Mouse (Mus musculus) 416B (cell line): Measurements from ENCODE around the gene Fzr1.
A peak's percentile ranks its signal among the peaks of the same experiment; 100 is the strongest.

Source experiments
- DNase-seq: peaks from one replicate; pipeline ENCODE4 v3.0.0; 2011; ENCODE audit warnings: low read depth

The Fzr1 gene

GRCm38 (mm10) chr10:81382039-81382438, 3.7 kb upstream of the Fzr1 start:
- peak; percentile 100 for DNase-seq

GRCm38 (mm10) chr10:81379809-81380378, 1.6 kb upstream of the Fzr1 start:
- peak; percentile 55 for DNase-seq

- DNase-seq = no peak
These were observed 852 bp upstream of the Fzr1 start for GRCm38 (mm10) chr10:81379183-81379553.

DNA sequence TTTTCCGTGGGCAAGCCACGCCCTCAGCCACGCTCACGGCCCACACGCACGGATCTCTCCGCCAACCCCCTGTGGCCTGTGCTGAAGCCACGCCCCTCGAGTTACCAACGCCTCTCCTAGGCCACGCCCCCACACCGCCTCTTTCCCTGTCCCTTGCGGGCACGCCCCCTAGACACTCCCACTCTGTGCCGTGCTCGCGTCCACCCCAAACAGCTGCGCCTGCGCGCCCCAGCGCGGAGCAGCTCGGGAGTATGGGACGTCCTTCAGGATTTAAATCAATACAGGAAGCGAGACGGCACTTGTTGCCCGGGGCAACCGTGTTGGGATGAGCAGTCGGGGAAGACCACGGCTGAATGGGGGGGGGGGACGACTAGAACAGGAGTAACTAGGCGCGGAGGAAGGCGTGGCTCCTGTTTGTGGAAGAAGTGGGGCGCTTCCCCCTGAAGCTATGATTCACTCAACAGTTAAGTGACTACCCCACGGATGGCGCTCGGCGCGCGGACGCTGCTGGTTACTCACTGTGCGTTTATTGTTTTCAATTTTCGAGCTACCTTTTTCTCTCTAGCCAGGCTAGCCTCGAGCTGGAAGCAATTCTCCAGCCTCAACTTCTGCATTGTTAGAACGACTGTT, 352 bp upstream of the Fzr1 start:
- DNase-seq = peak; percentile 100

- no peak for DNase-seq
These were observed 1.0 kb downstream of the Fzr1 start for GRCm38 (mm10) chr10:81377362-81377664.

- peak; percentile 82 for DNase-seq
These were observed 1.6 kb downstream of the Fzr1 start for GRCm38 (mm10) chr10:81376561-81377361.

DNA sequence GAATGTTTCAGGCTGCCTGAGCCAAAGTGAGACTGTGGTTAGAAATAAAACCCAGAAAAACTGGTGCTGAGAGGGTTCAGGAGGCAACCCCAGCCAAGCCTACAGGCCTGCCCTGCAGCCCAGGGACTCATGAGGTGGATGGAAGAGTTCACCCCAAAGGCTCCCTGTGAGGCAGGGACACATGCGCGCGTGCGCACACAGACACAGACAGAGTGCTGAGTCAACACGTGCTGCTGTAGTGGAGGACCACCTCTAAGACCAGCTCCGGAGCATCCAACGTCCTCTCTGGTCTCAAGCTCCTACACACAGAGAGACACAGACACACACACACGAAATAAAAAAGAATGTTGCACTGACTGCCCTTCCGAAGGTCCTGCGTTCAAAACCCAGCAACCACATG, 3.0 kb downstream of the Fzr1 start:
- no peak for DNase-seq

GRCm38 (mm10) chr10:81367207-81367495, 11.2 kb downstream of the Fzr1 start:
- no peak for DNase-seq

DNA sequence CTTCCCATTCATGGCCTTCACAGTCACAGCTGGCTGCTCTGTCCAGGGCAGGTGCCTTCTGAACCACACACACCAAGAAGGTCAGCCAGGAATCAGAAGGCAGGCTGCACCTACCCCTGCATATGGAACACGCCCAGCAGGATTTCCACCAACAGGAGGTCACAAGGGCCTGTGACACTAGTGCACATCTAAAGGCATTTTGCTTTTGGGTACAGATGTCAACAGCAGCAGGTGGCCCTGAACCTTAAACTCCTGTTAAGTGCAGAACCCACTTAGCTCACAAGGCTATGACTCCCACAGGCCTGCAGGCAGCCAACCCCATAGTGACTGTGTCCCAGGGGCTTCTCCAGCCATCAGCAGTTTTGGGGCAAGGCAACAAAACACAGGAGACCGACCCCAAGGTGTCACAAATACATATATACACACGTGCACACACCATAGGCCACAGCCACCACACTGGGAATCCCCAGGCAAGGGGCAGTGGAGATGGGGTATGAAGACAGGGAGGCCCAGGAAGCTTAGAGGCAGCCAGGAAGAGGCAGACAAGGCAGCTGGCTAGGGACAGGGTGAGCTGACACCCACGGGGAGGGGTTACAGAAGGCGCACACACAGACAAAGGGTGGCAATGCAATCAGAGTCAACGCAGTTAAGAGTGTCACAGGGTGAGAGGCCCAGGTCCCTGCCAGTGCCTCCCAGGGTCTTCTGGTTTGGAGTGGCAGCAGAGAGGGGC, 11.7 kb downstream of the Fzr1 start:
- DNase-seq = peak; percentile 26

DNA sequence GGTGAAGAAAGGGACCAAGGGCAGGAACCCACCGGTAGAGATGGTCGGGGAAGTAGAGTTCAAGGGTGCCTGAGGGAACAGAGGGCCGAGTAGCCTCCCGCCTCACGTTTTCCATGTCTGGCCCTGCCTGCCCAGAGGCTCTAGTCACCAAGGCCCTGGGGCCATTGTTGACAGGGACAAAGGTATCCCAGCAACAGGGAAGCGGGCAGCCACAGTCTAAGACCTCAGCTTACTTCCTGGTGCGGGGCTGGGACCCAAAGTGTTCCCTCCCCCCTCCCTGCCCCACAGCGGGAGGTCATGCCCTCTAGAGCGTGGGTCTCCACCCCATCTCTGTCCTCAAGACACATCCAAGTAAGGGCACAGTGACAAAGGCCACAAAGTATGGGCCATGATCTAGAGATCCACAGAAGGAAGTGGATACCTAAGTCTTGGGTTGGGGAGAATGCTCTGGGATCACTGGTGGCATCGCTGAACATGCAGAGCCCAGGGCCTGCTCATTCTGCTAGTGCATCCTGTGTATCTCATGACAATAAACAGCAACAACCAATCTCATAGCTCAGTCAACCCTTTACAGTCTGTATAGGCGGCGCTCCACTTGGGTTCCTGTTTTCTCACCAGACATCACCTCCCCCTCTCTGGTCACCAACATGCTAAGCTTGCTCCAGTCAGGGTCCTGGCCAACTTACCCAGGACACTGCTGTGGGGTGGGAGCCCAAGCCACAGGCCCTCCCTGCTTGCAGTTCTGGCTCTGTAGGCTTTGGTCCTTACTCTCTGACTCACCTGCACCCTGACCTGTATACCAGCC, 12.4 kb downstream of the Fzr1 start, which contains the start of gene 4930404N11Rik:
4930404N11Rik (minus strand) TSS at position 145 of the 805 bp plus-strand sequence.
- peak; percentile 59 for DNase-seq

DNA sequence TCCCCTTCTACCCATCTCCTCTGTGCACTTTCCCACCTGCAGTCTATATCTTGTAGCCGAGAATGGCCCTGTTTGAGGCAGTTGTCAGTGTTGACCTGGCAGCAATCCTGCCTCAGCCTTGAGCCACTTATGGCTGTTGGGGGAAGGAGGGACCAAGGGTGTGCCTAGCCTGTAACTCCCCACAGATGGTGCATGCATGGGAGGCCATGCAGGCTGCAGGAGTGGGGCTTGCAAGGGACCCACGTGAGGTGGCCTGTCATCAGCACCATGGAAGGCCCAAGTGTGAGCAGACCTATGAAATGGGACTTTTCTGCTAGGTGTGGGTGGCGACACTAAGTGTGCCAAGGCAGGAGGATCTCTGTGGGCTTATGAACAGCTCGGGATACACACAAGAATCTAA, 13.2 kb downstream of the Fzr1 start:
- DNase-seq = peak; percentile 21

DNA sequence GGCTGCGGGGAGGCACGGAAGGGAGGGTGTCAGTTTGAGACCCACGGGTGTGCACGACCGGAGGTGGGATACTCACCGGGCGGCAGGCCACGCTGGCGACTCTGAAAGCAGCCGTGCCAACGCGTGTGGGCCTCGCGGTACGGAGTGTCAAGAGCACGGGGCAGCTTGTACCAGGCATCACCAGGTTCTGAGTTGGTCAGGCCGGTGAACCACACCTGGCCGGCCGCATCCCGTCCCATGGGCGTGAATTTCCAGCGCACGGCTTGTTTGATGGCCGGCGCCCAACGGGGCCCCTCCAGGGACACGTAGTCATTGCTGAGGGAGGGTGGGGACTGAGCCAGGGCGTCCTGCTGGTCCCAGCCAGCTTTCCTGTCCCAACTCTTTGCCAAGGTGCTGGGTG, 13.7 kb downstream of the Fzr1 start:
- DNase-seq = no peak

GRCm38 (mm10) chr10:81363436-81364346, 14.6 kb downstream of the Fzr1 start:
- no peak for DNase-seq

DNA sequence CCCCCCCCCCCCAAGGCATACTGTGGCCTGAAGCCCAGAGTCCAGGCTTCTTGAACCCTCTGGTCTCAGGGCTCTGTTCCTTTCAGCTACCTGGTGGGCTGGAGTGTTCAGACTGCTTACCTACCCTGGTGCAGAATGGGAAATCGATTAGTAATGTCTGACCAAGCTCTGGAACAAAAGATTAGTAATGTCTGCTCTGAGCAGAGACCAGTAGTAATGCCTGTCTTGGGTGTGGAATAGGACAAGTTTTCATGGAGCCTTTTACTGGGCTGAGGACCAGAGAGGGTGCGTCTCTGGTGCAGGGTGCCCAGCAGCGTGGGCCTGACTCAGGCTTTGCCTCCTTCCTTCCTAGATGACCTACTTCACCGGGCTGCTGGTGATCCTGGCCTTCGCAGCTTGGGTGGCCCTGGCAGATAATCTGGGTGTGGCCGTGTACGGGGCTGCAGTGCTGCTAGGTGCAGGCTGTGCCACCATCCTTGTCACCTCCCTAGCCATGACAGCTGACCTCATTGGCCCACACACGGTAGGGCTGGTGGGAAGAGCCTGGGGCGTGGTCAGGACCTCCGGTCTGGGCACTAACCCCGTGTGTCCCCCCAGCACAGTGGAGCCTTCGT, 15.9 kb downstream of the Fzr1 start:
- peak; percentile 22 for DNase-seq

DNA sequence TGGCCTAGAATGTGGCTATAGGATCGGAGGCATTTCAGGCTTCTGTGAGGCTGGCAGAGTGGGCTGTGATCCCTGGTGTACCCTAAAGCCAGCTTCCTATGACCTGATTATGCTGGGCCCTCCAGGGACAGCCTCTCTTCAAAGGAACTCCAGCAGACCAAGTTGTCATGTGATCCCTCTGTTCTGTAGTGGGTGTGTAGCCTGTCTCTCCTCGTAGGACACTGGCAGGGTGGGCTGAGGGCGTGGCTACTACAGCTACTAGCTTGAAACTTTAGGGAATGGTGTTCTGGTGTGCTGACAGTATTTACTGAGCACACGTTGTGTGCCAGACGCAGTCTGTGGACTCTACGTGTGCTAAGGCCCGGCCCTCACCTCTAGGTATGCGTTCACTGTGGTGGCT, 17.6 kb downstream of the Fzr1 start:
- DNase-seq = no peak

DNA sequence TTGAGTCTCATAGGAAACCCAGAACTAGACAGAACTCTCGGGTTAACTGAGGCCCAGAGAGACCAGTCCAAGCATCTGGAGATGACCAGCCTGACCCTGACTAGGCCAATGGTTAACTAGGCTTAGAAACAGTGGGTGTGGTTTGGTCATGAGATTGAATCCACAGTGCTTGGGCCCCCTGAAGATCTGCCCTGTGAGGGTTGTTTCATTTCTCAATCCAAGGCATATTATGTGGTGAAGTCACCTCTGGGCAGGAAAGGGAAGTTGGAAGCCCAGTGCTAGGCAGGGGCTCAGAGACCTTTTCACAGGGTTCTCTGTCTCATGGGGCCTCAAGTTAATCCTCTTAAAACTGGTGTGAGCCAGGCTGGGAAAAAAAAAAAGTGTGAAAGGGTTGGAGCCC, 19.5 kb downstream of the Fzr1 start:
- peak; percentile 72 for DNase-seq

DNA sequence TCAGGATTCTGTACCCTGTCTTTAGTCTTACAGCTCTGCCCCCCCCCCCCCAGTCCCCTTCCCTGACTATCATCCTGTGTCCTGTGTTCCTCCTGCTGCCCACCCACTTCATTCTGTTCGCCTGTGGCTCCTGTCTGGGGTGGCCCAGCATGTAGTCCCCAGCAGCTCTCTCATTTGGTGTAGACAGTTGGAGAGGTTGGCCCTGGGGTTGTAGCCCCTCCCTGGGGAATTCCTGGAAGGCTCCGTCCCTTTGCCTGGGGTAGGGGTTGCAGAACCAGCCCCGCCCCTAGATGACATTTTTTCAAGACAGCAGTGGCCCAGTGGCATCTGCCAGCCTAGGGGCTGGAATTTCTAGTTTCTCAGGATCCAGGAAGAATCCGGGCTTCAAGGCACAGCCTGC, 20.1 kb downstream of the Fzr1 start:
- DNase-seq = no peak

DNA sequence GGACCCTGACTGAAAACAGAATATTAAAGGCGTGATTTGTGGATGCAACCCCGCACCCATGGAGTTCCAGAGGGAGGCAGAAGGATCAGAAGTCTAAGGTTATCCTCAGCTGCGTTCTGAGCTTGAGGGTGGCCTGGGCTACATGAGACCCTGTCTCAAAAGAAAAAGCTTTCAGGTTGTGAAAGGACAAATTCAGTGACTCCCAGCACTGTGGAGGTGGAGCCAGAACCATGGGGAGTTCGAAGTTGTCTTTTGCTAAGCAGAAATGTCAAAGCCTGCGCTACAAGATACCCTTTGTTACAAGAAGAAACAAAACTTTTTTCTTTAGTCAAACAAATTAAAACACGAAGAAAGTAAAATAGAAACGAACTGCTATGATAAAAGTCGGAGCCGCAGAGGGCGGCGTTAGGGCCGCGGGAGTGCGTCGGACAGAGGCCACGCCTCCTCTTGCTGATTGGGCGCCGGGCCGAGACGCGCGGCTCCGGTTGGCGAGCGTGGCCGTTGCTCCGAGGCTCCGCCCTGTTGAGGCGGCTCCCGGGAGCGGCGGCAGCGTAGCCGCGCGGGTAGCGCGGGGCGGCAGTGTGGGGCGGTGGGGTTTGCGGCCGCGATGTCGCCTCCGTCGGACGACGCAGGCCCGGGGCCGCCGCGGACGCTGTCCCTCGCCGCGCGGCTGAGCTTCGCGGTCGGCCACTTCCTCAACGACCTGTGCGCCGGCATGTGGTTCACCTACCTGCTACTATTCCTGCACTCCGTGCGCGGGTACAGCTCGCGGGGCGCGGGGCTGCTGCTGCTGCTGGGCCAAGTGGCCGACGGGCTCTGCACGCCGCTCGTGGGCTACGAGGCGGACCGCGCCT, 21.1 kb downstream of the Fzr1 start, which contains the start of gene Mfsd12:
Mfsd12 (plus strand) TSS at position 501 of the 854 bp plus-strand sequence.
- DNase-seq = peak; percentile 84

DNA sequence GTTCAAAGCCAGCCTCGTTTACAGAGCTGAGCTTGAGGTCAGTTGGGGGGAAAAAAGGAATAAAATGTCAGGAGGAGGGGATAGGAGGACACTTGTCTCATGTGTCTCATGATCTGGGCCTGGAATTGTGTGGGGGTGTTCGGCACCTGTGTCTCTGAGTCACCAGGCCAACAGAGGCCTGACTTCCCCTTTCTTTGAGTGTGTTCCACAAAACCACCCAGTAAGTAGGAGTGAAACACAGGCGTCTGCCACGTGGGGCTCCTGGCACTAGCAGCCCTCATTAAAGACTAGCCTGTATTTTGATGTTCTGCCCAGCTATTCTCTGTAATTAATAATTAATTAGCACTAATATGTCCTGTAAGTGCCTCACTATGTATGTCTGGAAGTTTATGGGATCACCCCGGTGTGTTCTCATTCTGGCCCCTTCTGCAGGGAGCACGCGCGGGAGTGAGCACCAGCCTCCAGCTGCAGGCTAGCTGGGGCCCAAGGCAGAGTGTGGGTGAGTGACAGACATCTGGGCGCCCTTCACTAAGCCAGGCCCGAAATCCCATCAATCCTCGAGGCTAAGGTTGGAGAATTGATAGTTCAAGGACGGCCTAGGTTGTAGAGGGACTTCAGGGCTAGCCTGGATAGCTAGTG, 21.8 kb downstream of the Fzr1 start:
- peak; percentile 89 for DNase-seq
